Mouse (Mus musculus): ENCODE results near the gene Bmp4. TPM values are rescaled to one million over a fixed set of nuclear protein-coding genes. Genes with fewer than 3 reads are reported as not detected.

Gene Bmp4
- polyA plus RNA-seq, 1 experiment from 2014 or later = 30.9 TPM

Other genes with a start within 250 kb of the Bmp4 start
- gene Gm15217, start 11.3 kb downstream of the Bmp4 start, polyA plus RNA-seq (2015; fragmentation: Nextera tagmentation; extraction: Ambion mirVana) = 0.28 TPM in 1 of 2 replicates, not detected in the other

Data from limb, embryonic 15.5 days (tissue).